ENCODE assay signal across 26 mouse cellular contexts in genomic region chr14:18716970-18717369, GRCm38 (mm10).
DNase-seq lines count a peak whose midpoint lies in the region; ATAC-seq and TF ChIP-seq lines count a peak whose summit lies in the region.
"Had no signal": no experiment of that assay in that cellular context is flagged by ENCODE, and none has a peak within 500 bp of the region (broad histone marks: within the 10 kb centered on the region; RNA-seq: fewer than 3 reads in every experiment).

No protein-coding gene starts in this region.

- DNase-seq in hindbrain, postnatal 0 days (ENCODE audit: low spot score): no peak
- DNase-seq in stomach, postnatal 0 days (ENCODE audit: low spot score): no peak
- DNase-seq in cerebellum, adult 11-12 months: no peak
- DNase-seq: cerebellum, adult 8-10 months; cerebellum, postnatal 36 days; embryo, embryonic 11 days; gastrocnemius, adult 2 months; heart, postnatal 36 days; kidney, adult 18-20 months; kidney, postnatal 25 days; liver; liver, postnatal 0 days; thymus, adult 2 months; thymus, postnatal 4 days had no signal

- 89% methylated on average over 1 of the region's 1 CpGs for WGBS in hindbrain, postnatal 0 days
- 94% methylated on average over 1 of the region's 1 CpGs for WGBS in hindbrain, embryonic 16.5 days
- 83% methylated on average over 1 of the region's 1 CpGs for WGBS in midbrain, embryonic 12.5 days
- WGBS in midbrain, embryonic 15.5 days: 90% methylated on average over 1 of the region's 1 CpGs
- WGBS in stomach, embryonic 14.5 days: 83% methylated on average over 1 of the region's 1 CpGs
- 83% methylated on average over 1 of the region's 1 CpGs for WGBS in stomach, postnatal 0 days

- H3K4me2 ChIP-seq in hindbrain, postnatal 0 days (ENCODE audit: low read depth, low read length): no peak overlapping the region
- no peak overlapping the region for H3K4me2 ChIP-seq in hindbrain, embryonic 16.5 days (ENCODE audit: low read length)
- H3K4me2 ChIP-seq in midbrain, embryonic 12.5 days (replicated peaks): no peak overlapping the region
- H3K4me2 ChIP-seq in midbrain, embryonic 15.5 days: no peak overlapping the region
- H3K4me2 ChIP-seq in stomach, embryonic 14.5 days (replicated peaks; ENCODE audit: low read depth, low read length): no peak overlapping the region
- no peak overlapping the region for H3K4me2 ChIP-seq in stomach, postnatal 0 days (replicated peaks; ENCODE audit: low read depth)
- H3K4me2 ChIP-seq: embryonic facial prominence, embryonic 15.5 days; heart, embryonic 15.5 days; hindbrain, embryonic 15.5 days had no signal

- H3K4me3 ChIP-seq in hindbrain, postnatal 0 days (ENCODE audit: low read length): no peak overlapping the region
- H3K4me3 ChIP-seq in hindbrain, embryonic 16.5 days (ENCODE audit: low read length): no peak overlapping the region
- no peak overlapping the region for H3K4me3 ChIP-seq in midbrain, embryonic 12.5 days
- H3K4me3 ChIP-seq in midbrain, embryonic 15.5 days: no peak overlapping the region
- H3K4me3 ChIP-seq in stomach, embryonic 14.5 days (ENCODE audit: low read depth, low read length): no peak overlapping the region
- no peak overlapping the region for H3K4me3 ChIP-seq in stomach, postnatal 0 days (ENCODE audit: low read depth, low read length)
- H3K4me3 ChIP-seq: embryonic facial prominence, embryonic 15.5 days; gastrocnemius, adult 2 months; heart, embryonic 15.5 days; hindbrain, embryonic 15.5 days; layer of hippocampus, adult 2 months; limb, embryonic 10.5 days had no signal

- no peak overlapping the region for H3K27ac ChIP-seq in hindbrain, postnatal 0 days
- no peak overlapping the region for H3K27ac ChIP-seq in hindbrain, embryonic 16.5 days (ENCODE audit: low read depth, low read length)
- H3K27ac ChIP-seq in midbrain, embryonic 12.5 days (replicated peaks): no peak overlapping the region
- no peak overlapping the region for H3K27ac ChIP-seq in midbrain, embryonic 15.5 days
- no peak overlapping the region for H3K27ac ChIP-seq in stomach, embryonic 14.5 days (ENCODE audit: low read length)
- H3K27ac ChIP-seq in stomach, postnatal 0 days (replicated peaks): no peak overlapping the region
- H3K27ac ChIP-seq: embryonic facial prominence, embryonic 15.5 days; gastrocnemius, adult 2 months; heart, embryonic 15.5 days; hindbrain, embryonic 15.5 days; layer of hippocampus, adult 2 months; limb, embryonic 10.5 days; macrophage had no signal

- no peak overlapping the region for H3K9ac ChIP-seq in hindbrain, postnatal 0 days (replicated peaks; ENCODE audit: low read length)
- no peak overlapping the region for H3K9ac ChIP-seq in hindbrain, embryonic 16.5 days (ENCODE audit: low read depth, low read length)
- H3K9ac ChIP-seq in midbrain, embryonic 12.5 days (replicated peaks): no peak overlapping the region
- no peak overlapping the region for H3K9ac ChIP-seq in midbrain, embryonic 15.5 days
- no peak overlapping the region for H3K9ac ChIP-seq in stomach, embryonic 14.5 days (replicated peaks; ENCODE audit: low read depth, low read length)
- H3K9ac ChIP-seq in stomach, postnatal 0 days (ENCODE audit: low read length): no peak overlapping the region
- H3K9ac ChIP-seq: embryonic facial prominence, embryonic 15.5 days; heart, embryonic 15.5 days; hindbrain, embryonic 15.5 days; liver, postnatal 0 days had no signal

- H3K36me3 ChIP-seq in hindbrain, postnatal 0 days (ENCODE audit: insufficient read depth, low read length): no peaks in the 10 kb centered on the region
- H3K36me3 ChIP-seq in hindbrain, embryonic 16.5 days (ENCODE audit: control insufficient read depth, insufficient read depth, low read length): no peaks in the 10 kb centered on the region
- H3K36me3 ChIP-seq in midbrain, embryonic 12.5 days: no peaks in the 10 kb centered on the region
- no peaks in the 10 kb centered on the region for H3K36me3 ChIP-seq in midbrain, embryonic 15.5 days (replicated peaks)
- H3K36me3 ChIP-seq in stomach, embryonic 14.5 days (ENCODE audit: control insufficient read depth, insufficient read depth, low read length): no peaks in the 10 kb centered on the region
- no peaks in the 10 kb centered on the region for H3K36me3 ChIP-seq in stomach, postnatal 0 days (ENCODE audit: control insufficient read depth, insufficient read depth, low read length)
- H3K36me3 ChIP-seq: embryonic facial prominence, embryonic 15.5 days; heart, embryonic 15.5 days; hindbrain, embryonic 15.5 days; limb, embryonic 10.5 days had no signal

- H3K4me1 ChIP-seq in hindbrain, postnatal 0 days (ENCODE audit: insufficient read depth, low read length): no peaks in the 10 kb centered on the region
- H3K4me1 ChIP-seq in hindbrain, embryonic 16.5 days (ENCODE audit: control insufficient read depth, insufficient read depth, low read depth, low read length): no peaks in the 10 kb centered on the region
- no peaks in the 10 kb centered on the region for H3K4me1 ChIP-seq in midbrain, embryonic 12.5 days
- H3K4me1 ChIP-seq in midbrain, embryonic 15.5 days: no peaks in the 10 kb centered on the region
- no peaks in the 10 kb centered on the region; the same call in 1 of the 2 replicates for H3K4me1 ChIP-seq in stomach, embryonic 14.5 days (ENCODE audit: control insufficient read depth, insufficient read depth, low read length)
- H3K4me1 ChIP-seq in stomach, postnatal 0 days (replicated peaks; ENCODE audit: control insufficient read depth, insufficient read depth): no peaks in the 10 kb centered on the region
- H3K4me1 ChIP-seq: heart, embryonic 15.5 days; hindbrain, embryonic 15.5 days; limb, embryonic 10.5 days had no signal

- 0 out of 2 replicates have a peak, but pooled peaks have one; percentile 56 for ATAC-seq in hindbrain, postnatal 0 days
- no peak for ATAC-seq in hindbrain, embryonic 16.5 days
- peak; percentile 27; the same call in 1 of the 2 replicates for ATAC-seq in midbrain, embryonic 12.5 days (ENCODE audit: low FRiP score, low read depth)
- ATAC-seq in midbrain, embryonic 15.5 days (replicated peaks): no peak
- peak; percentile 28; the same call in 1 of the 2 replicates for ATAC-seq in stomach, embryonic 14.5 days (ENCODE audit: insufficient number of reproducible peaks, insufficient read depth, low FRiP score, low read depth)
- ATAC-seq in stomach, postnatal 0 days (ENCODE audit: low FRiP score, low TSS enrichment): no peak
- ATAC-seq: forebrain, embryonic 14.5 days; liver, postnatal 0 days; lung, postnatal 0 days had no signal

- no peaks in the 10 kb centered on the region for H3K9me3 ChIP-seq in hindbrain, postnatal 0 days (ENCODE audit: low read length)
- no peaks in the 10 kb centered on the region for H3K9me3 ChIP-seq in hindbrain, embryonic 16.5 days (ENCODE audit: control insufficient read depth, low read length)
- H3K9me3 ChIP-seq in midbrain, embryonic 12.5 days: no peaks in the 10 kb centered on the region
- no peaks in the 10 kb centered on the region for H3K9me3 ChIP-seq in midbrain, embryonic 15.5 days
- H3K9me3 ChIP-seq in stomach, embryonic 14.5 days (ENCODE audit: control insufficient read depth, low read depth, low read length): no peaks in the 10 kb centered on the region
- no peaks in the 10 kb centered on the region for H3K9me3 ChIP-seq in stomach, postnatal 0 days (ENCODE audit: control insufficient read depth, low read length)
- H3K9me3 ChIP-seq: embryonic facial prominence, embryonic 15.5 days; heart, embryonic 15.5 days; hindbrain, embryonic 15.5 days; limb, embryonic 10.5 days had no signal

- TF ChIP-seq EP300 in stomach, postnatal 0 days (optimal IDR thresholded peaks at IDR 0.05): no peak

- no peak for TF ChIP-seq CTCF in hindbrain, postnatal 0 days (IDR thresholded peaks at IDR 0.05; ENCODE audit: low read depth)
- no peak for TF ChIP-seq CTCF in stomach, postnatal 0 days (IDR thresholded peaks at IDR 0.05; ENCODE audit: low read depth)

- H3K27me3 ChIP-seq in hindbrain, postnatal 0 days (ENCODE audit: insufficient read depth, low read length): no peaks in the 10 kb centered on the region
- H3K27me3 ChIP-seq in hindbrain, embryonic 16.5 days (replicated peaks; ENCODE audit: control insufficient read depth, insufficient read depth, low read length): no peaks in the 10 kb centered on the region
- no peaks in the 10 kb centered on the region for H3K27me3 ChIP-seq in midbrain, embryonic 12.5 days
- no peaks in the 10 kb centered on the region for H3K27me3 ChIP-seq in midbrain, embryonic 15.5 days (replicated peaks)
- H3K27me3 ChIP-seq in stomach, embryonic 14.5 days (ENCODE audit: control insufficient read depth, insufficient read depth, low read length): no peaks in the 10 kb centered on the region
- no peaks in the 10 kb centered on the region for H3K27me3 ChIP-seq in stomach, postnatal 0 days (ENCODE audit: control insufficient read depth, insufficient read depth, low read length)
- H3K27me3 ChIP-seq: embryonic facial prominence, embryonic 15.5 days; heart, embryonic 15.5 days; hindbrain, embryonic 15.5 days had no signal

Comparison
In these comparisons a context has a peak if more than half of its experiments do, and no peak if none do; other contexts are left out.
1. ATAC-seq: peak in hindbrain, postnatal 0 days (single experiment), midbrain, embryonic 12.5 days (single experiment) and stomach, embryonic 14.5 days (single experiment); none in hindbrain, embryonic 16.5 days (single experiment), midbrain, embryonic 15.5 days (single experiment) and stomach, postnatal 0 days (single experiment).